Mouse (Mus musculus) ES-E14 (cell line): ENCODE results near the gene R3hdm2. TPM values are rescaled to one million over a fixed set of nuclear protein-coding genes. Genes with fewer than 3 reads are reported as not detected.

Source experiments
- DNase-seq: peaks from one replicate; pipeline ENCODE4 v3.0.0-alpha.2; 2013; ENCODE audit warnings: low read depth, low spot score
- H3K27ac ChIP-seq: 2 replicates; pipeline ENCODE4 v1.5.1; 2012; ENCODE audit warnings: low read depth, mild to moderate bottlenecking, low read length, moderate library complexity, mixed read lengths; ENCODE audit not compliant: poor library complexity, insufficient read depth, severe bottlenecking
- H3K36me3 ChIP-seq: 2 replicates; pipeline ENCODE4 v1.6.1; 2012; ENCODE audit warnings: mild to moderate bottlenecking, low read length, moderate library complexity, mixed read lengths; ENCODE audit not compliant: control insufficient read depth, poor library complexity, insufficient read depth, severe bottlenecking
- H3K4me1 ChIP-seq, 2 experiments: fragments of 150-350 bp in 1 of 2; sonication (generic) in 1 of 2; 2 replicates each; pipeline ENCODE4 v1.6.1; 2012; ENCODE audit warnings: low read length in 2 of 2, mild to moderate bottlenecking in 1 of 2, mixed read lengths in 1 of 2; ENCODE audit not compliant: control insufficient read depth in 2 of 2, insufficient read depth in 2 of 2, poor library complexity in 1 of 2
- H3K4me3 ChIP-seq, 2 experiments: fragments of 150-350 bp in 1 of 2; sonication (generic) in 1 of 2; 2 replicates each; pipeline ENCODE4 v1.5.1; 2012; ENCODE audit warnings: low read length in 2 of 2, low read depth in 1 of 2, mild to moderate bottlenecking in 1 of 2, mixed read lengths in 1 of 2; ENCODE audit not compliant: insufficient read depth in 1 of 2, poor library complexity in 1 of 2, severe bottlenecking in 1 of 2
- H3K9ac ChIP-seq: 2 replicates; pipeline ENCODE4 v1.6.1; 2012; ENCODE audit warnings: low read depth, mild to moderate bottlenecking, low read length, mixed read lengths; ENCODE audit not compliant: poor library complexity, insufficient read depth, severe bottlenecking
- H3K9me3 ChIP-seq: fragments of 150-350 bp; sonication (generic); 2 replicates; pipeline ENCODE4 v1.6.1; 2012; ENCODE audit warnings: low read depth, mild to moderate bottlenecking, low read length; ENCODE audit not compliant: control insufficient read depth, insufficient read depth
- CHD2 ChIP-seq: IDR thresholded peaks from 2 replicates; pipeline ENCODE4 v1.6.1; 2014; ENCODE audit warnings: mild to moderate bottlenecking, low read depth, low read length, inconsistent platforms
- HCFC1 ChIP-seq: IDR thresholded peaks from 2 replicates; pipeline ENCODE4 v1.6.1; 2012; ENCODE audit warnings: low read length, inconsistent platforms, borderline replicate concordance; ENCODE audit not compliant: insufficient read depth
- MAFK ChIP-seq: IDR thresholded peaks from 2 replicates; pipeline ENCODE4 v1.6.1; 2014; ENCODE audit warnings: mild to moderate bottlenecking, low read depth, low read length, inconsistent platforms; ENCODE audit not compliant: insufficient read depth
- ZC3H11A ChIP-seq: IDR thresholded peaks from 2 replicates; pipeline ENCODE4 v1.6.1; 2012; ENCODE audit warnings: low read depth, mild to moderate bottlenecking, inconsistent platforms, low read length, borderline replicate concordance
- ZNF384 ChIP-seq: IDR thresholded peaks from 2 replicates; pipeline ENCODE4 v1.6.1; 2012; ENCODE audit warnings: low read depth, low read length, inconsistent platforms
- in situ Hi-C, 2 experiments: fragments of 600-800 bp; cut with MboI; formaldehyde crosslinking; loops; one replicate each; pipeline ENCODE4 v1.15.1; 2025; ENCODE audit warnings: low sequenced_read_pairs in 2 of 2, inconsistent platforms in 1 of 2; ENCODE audit not compliant: unreplicated experiment in 2 of 2
- total RNA-seq: library from RNA; depleted of rRNA; stranded (reverse); fragments of 300-350 nt; gene quantifications from 2 replicates; pipeline ENCODE4 v1.2.3, GENCODE M21; 2012

R3hdm2 gene
- total RNA-seq, 1 experiment, result 25.5 TPM

GRCm38 (mm10) chr10:127513501-127514091 is 133.5 kb downstream of the R3hdm2 start:
- peak overlapping the region; percentile 7 to 38; a peak in 2 of 4 replicates for H3K4me3 ChIP-seq
- no peak for TF ChIP-seq ZC3H11A
- H3K27ac ChIP-seq, result no peak overlapping the region
- in situ Hi-C loops, result no loop called here
- H3K36me3 ChIP-seq, result peaks cover 18% of the 10 kb centered on the region
- no peaks in the 10 kb centered on the region for H3K9me3 ChIP-seq
- peaks cover 6 to 62% of the 10 kb centered on the region in 2 experiments for H3K4me1 ChIP-seq
- no peak for DNase-seq
- H3K9ac ChIP-seq, result no peak overlapping the region; the same call in 1 of the 2 replicates

DNA sequence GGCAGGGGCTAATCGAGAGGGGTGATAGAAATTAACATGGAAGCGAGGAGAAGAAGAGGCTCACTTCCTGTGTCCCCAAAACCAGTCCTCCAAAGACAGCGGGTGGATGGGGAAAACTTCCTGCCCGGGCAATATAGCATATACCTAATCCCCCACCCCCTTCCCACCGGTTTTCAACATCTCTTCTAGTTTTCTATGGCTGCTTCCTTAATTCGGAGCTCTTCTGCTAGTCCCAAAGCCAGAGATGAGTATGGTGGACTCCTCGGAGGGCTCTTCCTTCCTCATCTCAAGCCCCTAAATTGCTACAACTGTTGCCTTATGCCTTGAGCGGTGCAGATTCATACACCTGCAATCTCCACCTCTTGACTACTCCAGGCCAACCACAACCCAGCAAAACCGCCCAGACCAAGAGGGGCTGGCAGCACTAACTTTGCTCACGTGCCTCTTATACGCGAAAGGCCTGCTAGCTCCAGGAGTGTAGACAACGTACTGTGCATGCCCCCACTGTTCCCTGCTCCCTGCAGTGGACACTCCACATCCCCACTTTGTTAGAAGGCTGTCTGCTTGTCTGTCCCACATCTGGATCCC is 134.1 kb downstream of the R3hdm2 start:
- no peak for DNase-seq
- no peaks in the 10 kb centered on the region for H3K9me3 ChIP-seq
- peaks cover 6 to 66% of the 10 kb centered on the region in 2 experiments for H3K4me1 ChIP-seq
- peak overlapping the region in 1 of 2 experiments; percentile 47; a peak in 1 of 4 replicates for H3K4me3 ChIP-seq
- H3K27ac ChIP-seq, result no peak overlapping the region
- in situ Hi-C loops, result no loop called here
- no peak overlapping the region for H3K9ac ChIP-seq
- H3K36me3 ChIP-seq, result peaks cover 24% of the 10 kb centered on the region
- no peak for TF ChIP-seq ZNF384
- TF ChIP-seq HCFC1, result no peak
- TF ChIP-seq MAFK, result no peak

DNA sequence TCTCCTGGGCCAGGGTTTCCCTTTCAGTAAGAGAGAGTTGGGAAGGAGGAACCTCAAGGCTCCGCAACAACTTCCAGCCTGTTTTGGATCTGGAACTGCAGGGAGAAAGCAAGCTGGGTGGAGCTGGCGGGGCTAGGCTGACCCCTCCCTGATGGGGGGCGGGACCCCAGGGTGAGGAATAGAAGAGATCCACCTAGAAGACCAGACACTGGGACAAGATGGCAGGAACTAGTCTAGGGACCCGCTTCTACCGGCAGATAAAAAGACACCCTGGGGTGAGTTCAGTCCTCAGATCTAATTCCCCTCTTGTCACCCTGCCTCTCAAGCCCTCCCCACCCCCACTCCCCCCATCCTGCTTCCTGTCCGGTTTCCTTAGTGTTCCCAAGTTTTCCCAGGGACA is 134.6 kb downstream of the R3hdm2 start, which contains the start of gene Ndufa4l2:
Ndufa4l2 (plus strand) TSS at position 204 of the 400 bp plus-strand sequence.
- in situ Hi-C loops, result no loop called here
- no peak within 1 kb of the TSS for H3K27ac ChIP-seq

GRCm38 (mm10) chr10:127515271-127515982 is 135.3 kb downstream of the R3hdm2 start:
- Histone ChIP-seq H3K9ac (peak overlapping the region; percentile 4; the same call in 1 of the 2 replicates), H3K4me3 (peak overlapping the region; percentile 6 to 47), H3K36me3 (peaks cover 36% of the 10 kb centered on the region), H3K4me1 (peaks cover 8 to 71% of the 10 kb centered on the region in 2 experiments), H3K27ac (no peak overlapping the region), H3K9me3 (no peaks in the 10 kb centered on the region)
- in situ Hi-C loops, result no loop called here
- no peak for TF ChIP-seq ZNF384
- TF ChIP-seq CHD2, result no peak
- TF ChIP-seq ZC3H11A, result no peak
- no peak for TF ChIP-seq HCFC1
- TF ChIP-seq MAFK, result no peak
- no peak for DNase-seq

More for the DNA sequence above, 134.6 kb downstream of the R3hdm2 start, which contains the start of gene Ndufa4l2:
- H3K9ac ChIP-seq, result peak within 1 kb of the TSS; percentile 4; the same call in 1 of the 2 replicates
- DNase-seq, result no peak
- peaks cover 6 to 66% of the 10 kb centered on the region in 2 experiments for H3K4me1 ChIP-seq
- H3K36me3 ChIP-seq, result peaks cover 29% of the 10 kb centered on the region
- TF ChIP-seq ZNF384 (no peak), ZC3H11A (no peak), HCFC1 (no peak), MAFK (no peak), CHD2 (no peak)
- no peaks in the 10 kb centered on the region for H3K9me3 ChIP-seq
- H3K4me3 ChIP-seq, result peak within 1 kb of the TSS; percentile 6 to 47
